Mouse (Mus musculus) layer of hippocampus, postnatal 10 days (tissue): ENCODE measurements at regions not wholly inside any gene's neighbourhood (a gene's known extent, or its start where the extent isn't known, plus 50 kb on each side); places are given as distances from the start of the nearest gene placed in this dataset.

Experiments used
- DNase-seq, 2 experiments: peaks; one replicate each; pipeline ENCODE4 v3.0.0; 2021; ENCODE audit warnings: low spot score in 2 of 2

GRCm38 (mm10) chr14:37296531-37296930 is 161.5 kb upstream of the Ghitm start:
- no peak for DNase-seq

- DNase-seq = peak in 1 of 2 experiments; percentile 12
These were observed 157.2 kb upstream of the Ghitm start for GRCm38 (mm10) chr14:37292084-37292860.

GRCm38 (mm10) chr14:37284391-37284790 is 149.3 kb upstream of the Ghitm start:
- no peak for DNase-seq

- DNase-seq = no peak
These were observed 144.3 kb upstream of the Ghitm start for GRCm38 (mm10) chr14:37279356-37279755.

- DNase-seq = peak; percentile 25 to 46
These were observed 141.9 kb upstream of the Ghitm start for GRCm38 (mm10) chr14:37276728-37277695.

- no peak for DNase-seq
These were observed 137.0 kb upstream of the Ghitm start for GRCm38 (mm10) chr14:37272063-37272462.

GRCm38 (mm10) chr14:37271015-37271933 is 136.2 kb upstream of the Ghitm start:
- peak; percentile 16 to 30 for DNase-seq

GRCm38 (mm10) chr14:37269920-37270319 is 134.8 kb upstream of the Ghitm start:
- DNase-seq = no peak

- peak; percentile 75 to 81 for DNase-seq
These were observed 103.6 kb upstream of the Ghitm start for GRCm38 (mm10) chr14:37238632-37239032.

GRCm38 (mm10) chr14:37237191-37237590 is 102.1 kb upstream of the Ghitm start:
- no peak for DNase-seq

- no peak for DNase-seq
These were observed 73.2 kb upstream of the Ghitm start for GRCm38 (mm10) chr14:37208256-37208655.

- DNase-seq = no peak
These were observed 54.7 kb upstream of the Ghitm start for GRCm38 (mm10) chr14:37189795-37190194.
